In the genomic region with DNA sequence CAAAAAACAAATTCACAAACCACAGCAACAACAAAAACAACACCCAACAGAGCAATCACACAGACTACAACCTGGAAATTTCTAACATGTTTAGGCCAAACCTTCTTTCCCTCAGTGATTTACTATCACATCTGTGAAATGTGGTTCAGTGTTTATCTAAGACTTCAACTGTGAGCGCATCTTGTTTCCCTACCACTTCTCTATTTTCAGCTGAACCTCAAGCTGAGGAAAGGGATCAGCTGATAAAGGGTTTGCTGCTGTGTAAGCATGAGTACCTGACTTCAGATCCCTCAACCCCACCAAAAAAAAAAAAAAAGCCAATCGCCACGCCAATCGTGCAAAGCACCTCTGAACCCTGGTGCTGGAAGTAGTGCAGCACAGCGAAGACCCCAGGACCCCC, we compare ENCODE assay signal across 26 mouse cellular contexts.
DNase-seq lines count a peak whose midpoint lies in the region; ATAC-seq and TF ChIP-seq lines count a peak whose summit lies in the region.
"Had no signal": no experiment of that assay in that cellular context is flagged by ENCODE, and none has a peak within 500 bp of the region (broad histone marks: within the 10 kb centered on the region; RNA-seq: fewer than 3 reads in every experiment).

No protein-coding gene starts in this region.

- H3K4me2 ChIP-seq in kidney, embryonic 14.5 days (replicated peaks; ENCODE audit: low read depth, low read length), result no peak overlapping the region
- H3K4me2 ChIP-seq: embryonic facial prominence, embryonic 12.5 days; embryonic facial prominence, embryonic 15.5 days; forebrain, embryonic 12.5 days; forebrain, embryonic 15.5 days; heart, embryonic 13.5 days; hindbrain, embryonic 12.5 days; hindbrain, embryonic 15.5 days had no signal

- intact Hi-C loops in left cerebral cortex, postnatal 10 days (cut with DNase I), result no loop called here

- H3K9ac ChIP-seq in kidney, embryonic 14.5 days (ENCODE audit: low read depth, low read length), result no peak overlapping the region
- no peak overlapping the region for H3K9ac ChIP-seq in MEL (ENCODE audit: control insufficient read depth, low read depth, low read length, poor library complexity, severe bottlenecking)
- H3K9ac ChIP-seq: embryonic facial prominence, embryonic 12.5 days; embryonic facial prominence, embryonic 15.5 days; forebrain, embryonic 12.5 days; forebrain, embryonic 15.5 days; heart, embryonic 13.5 days; hindbrain, embryonic 12.5 days; hindbrain, embryonic 15.5 days had no signal

- ATAC-seq in kidney, embryonic 14.5 days (ENCODE audit: low FRiP score, low TSS enrichment), result 0 out of 2 replicates have a peak, but pooled peaks have one; percentile 52
- ATAC-seq in granulocyte monocyte progenitor cell, adult 5-6 weeks (replicated peaks; ENCODE audit: poor library complexity, severe bottlenecking), result peak; percentile 66
- peak; percentile 83 for ATAC-seq in megakaryocyte progenitor cell, adult 5-6 weeks (replicated peaks; ENCODE audit: poor library complexity)
- no peak for ATAC-seq in activated CD4-positive, CD25-positive, alpha-beta regulatory T cell, adult 4 months
- ATAC-seq: forebrain, embryonic 15.5 days had no signal

- no peaks in the 10 kb centered on the region for H3K27me3 ChIP-seq in kidney, embryonic 14.5 days (ENCODE audit: control insufficient read depth, insufficient read depth, low read length)
- H3K27me3 ChIP-seq in MEL (ENCODE audit: control insufficient read depth in 1 of 2, insufficient read depth in 2 of 2, low read length in 2 of 2), result no peaks in the 10 kb centered on the region; a peak in 1 of 4 replicates
- H3K27me3 ChIP-seq: embryonic facial prominence, embryonic 12.5 days; embryonic facial prominence, embryonic 15.5 days; forebrain, embryonic 12.5 days; forebrain, embryonic 15.5 days; heart, embryonic 13.5 days; hindbrain, embryonic 12.5 days; hindbrain, embryonic 15.5 days had no signal

- no peak overlapping the region for H3K27ac ChIP-seq in kidney, embryonic 14.5 days (ENCODE audit: low read depth, low read length)
- no peak overlapping the region for H3K27ac ChIP-seq in MEL (ENCODE audit: control insufficient read depth, low read depth, low read length)
- H3K27ac ChIP-seq: embryonic facial prominence, embryonic 12.5 days; embryonic facial prominence, embryonic 15.5 days; forebrain, embryonic 12.5 days; forebrain, embryonic 15.5 days; heart, adult 2 months; heart, embryonic 10.5 days; heart, embryonic 13.5 days; hindbrain, embryonic 12.5 days; hindbrain, embryonic 15.5 days had no signal

- no peak overlapping the region for H3K4me3 ChIP-seq in kidney, embryonic 14.5 days (ENCODE audit: low read length)
- no peak overlapping the region for H3K4me3 ChIP-seq in MEL (ENCODE audit: control insufficient read depth in 1 of 2, insufficient read depth in 1 of 2, low read depth in 2 of 2, low read length in 2 of 2)
- H3K4me3 ChIP-seq: embryonic facial prominence, embryonic 12.5 days; embryonic facial prominence, embryonic 15.5 days; forebrain, embryonic 12.5 days; forebrain, embryonic 15.5 days; heart, adult 2 months; heart, embryonic 10.5 days; heart, embryonic 13.5 days; hindbrain, embryonic 12.5 days; hindbrain, embryonic 15.5 days had no signal

- no peaks in the 10 kb centered on the region for H3K79me2 ChIP-seq in MEL (ENCODE audit: control insufficient read depth, insufficient read depth, low read length, poor library complexity)

- 38% methylated on average over 5 of the region's 5 CpGs for WGBS in kidney, embryonic 14.5 days

- no peaks in the 10 kb centered on the region for H3K4me1 ChIP-seq in kidney, embryonic 14.5 days (ENCODE audit: control insufficient read depth, insufficient read depth, low read length)
- H3K4me1 ChIP-seq in MEL (ENCODE audit: control insufficient read depth in 1 of 2, insufficient read depth in 2 of 2, low read length in 2 of 2), result no peaks in the 10 kb centered on the region
- H3K4me1 ChIP-seq: embryonic facial prominence, embryonic 12.5 days; embryonic facial prominence, embryonic 15.5 days; forebrain, embryonic 12.5 days; forebrain, embryonic 15.5 days; heart, embryonic 10.5 days; heart, embryonic 13.5 days; hindbrain, embryonic 12.5 days; hindbrain, embryonic 15.5 days had no signal

- TF ChIP-seq EP300 in MEL (IDR thresholded peaks at IDR 0.05; ENCODE audit: low read depth in 1 of 2, low read length in 2 of 2), result peak; percentile 35 to 59; a peak in 3 of 4 replicates

- no peak for TF ChIP-seq RAD21 in MEL (IDR thresholded peaks at IDR 0.05; ENCODE audit: low read depth, low read length)

- DNase-seq in kidney, adult 8-10 months, result no peak
- peak; percentile 58 for DNase-seq in MEL (ENCODE audit: low read depth, low spot score)
- no peak for DNase-seq in left cerebral cortex, postnatal 10 days (ENCODE audit: extremely low spot score in 1 of 2, low spot score in 2 of 2)
- DNase-seq in thymus, postnatal 4 days, result no peak
- DNase-seq: adrenal gland, adult 8-10 months; adrenal gland, postnatal 25 days; cerebellum, adult 11-12 months; cerebellum, adult 8-10 months; cerebellum, postnatal 10 days; cerebellum, postnatal 36 days; gastrocnemius, postnatal 25 days; heart, adult 2 months; heart, postnatal 14 days; heart, postnatal 4 days had no signal

- H3K9me3 ChIP-seq in kidney, embryonic 14.5 days (ENCODE audit: control insufficient read depth, low read length), result no peaks in the 10 kb centered on the region
- H3K9me3 ChIP-seq in MEL (replicated peaks; ENCODE audit: insufficient read depth, low read length), result no peaks in the 10 kb centered on the region
- H3K9me3 ChIP-seq: embryonic facial prominence, embryonic 12.5 days; embryonic facial prominence, embryonic 15.5 days; forebrain, embryonic 12.5 days; forebrain, embryonic 15.5 days; heart, embryonic 10.5 days; heart, embryonic 13.5 days; hindbrain, embryonic 12.5 days; hindbrain, embryonic 15.5 days had no signal

- no peak for TF ChIP-seq POLR2A in MEL (IDR thresholded peaks at IDR 0.05; ENCODE audit: control insufficient read depth in 1 of 2, insufficient read depth in 1 of 2, low read depth in 1 of 2, low read length in 2 of 2, poor library complexity in 1 of 2)

- TF ChIP-seq CTCF in MEL (IDR thresholded peaks at IDR 0.05 in 2 of 3, conservative IDR thresholded peaks at IDR 0.05 in 1 of 3; ENCODE audit: control insufficient read depth in 1 of 3, insufficient read depth in 1 of 3, low read depth in 2 of 3, low read length in 3 of 3, poor library complexity in 1 of 3, severe bottlenecking in 1 of 3), result no peak

- H3K36me3 ChIP-seq in kidney, embryonic 14.5 days (ENCODE audit: control insufficient read depth, insufficient read depth, low read length), result no peaks in the 10 kb centered on the region
- no peaks in the 10 kb centered on the region for H3K36me3 ChIP-seq in MEL (ENCODE audit: control insufficient read depth in 1 of 2, insufficient read depth in 2 of 2, low read length in 2 of 2)
- H3K36me3 ChIP-seq: embryonic facial prominence, embryonic 12.5 days; embryonic facial prominence, embryonic 15.5 days; forebrain, embryonic 12.5 days; forebrain, embryonic 15.5 days; heart, embryonic 10.5 days; heart, embryonic 13.5 days; hindbrain, embryonic 12.5 days; hindbrain, embryonic 15.5 days had no signal

TF ChIP-seq in MEL, 35 proteins besides CTCF, POLR2A, EP300 and RAD21:
- peak; percentile 78 for TF ChIP-seq TBP (IDR thresholded peaks at IDR 0.05; ENCODE audit: low read depth, low read length)
- TF ChIP-seq ETS1 (IDR thresholded peaks at IDR 0.05; ENCODE audit: low read depth, low read length), result peak; percentile 86
- peak; percentile 62 for TF ChIP-seq ZNF384 (IDR thresholded peaks at IDR 0.05; ENCODE audit: low read depth, low read length)
- 0 out of 2 replicates have a peak, but pooled peaks have one; percentile 45 for TF ChIP-seq GATA1 (IDR thresholded peaks at IDR 0.05; ENCODE audit: low read depth, low read length)
- TF ChIP-seq MAFK (IDR thresholded peaks at IDR 0.05; ENCODE audit: borderline replicate concordance, low read depth, low read length), result no peak
- no peak for TF ChIP-seq CHD2 (IDR thresholded peaks at IDR 0.05; ENCODE audit: low read length)
- TF ChIP-seq RCOR1 (IDR thresholded peaks at IDR 0.05; ENCODE audit: low read depth, low read length), result peak; percentile 81
- TF ChIP-seq TCF12 (IDR thresholded peaks at IDR 0.05; ENCODE audit: low read depth, low read length), result peak; percentile 59; the same call in 1 of the 2 replicates
TF ChIP-seq in MEL: peak in this region for 6.
